Comparison of ENCODE assay signal across 8 mouse cellular contexts in the genomic region with DNA sequence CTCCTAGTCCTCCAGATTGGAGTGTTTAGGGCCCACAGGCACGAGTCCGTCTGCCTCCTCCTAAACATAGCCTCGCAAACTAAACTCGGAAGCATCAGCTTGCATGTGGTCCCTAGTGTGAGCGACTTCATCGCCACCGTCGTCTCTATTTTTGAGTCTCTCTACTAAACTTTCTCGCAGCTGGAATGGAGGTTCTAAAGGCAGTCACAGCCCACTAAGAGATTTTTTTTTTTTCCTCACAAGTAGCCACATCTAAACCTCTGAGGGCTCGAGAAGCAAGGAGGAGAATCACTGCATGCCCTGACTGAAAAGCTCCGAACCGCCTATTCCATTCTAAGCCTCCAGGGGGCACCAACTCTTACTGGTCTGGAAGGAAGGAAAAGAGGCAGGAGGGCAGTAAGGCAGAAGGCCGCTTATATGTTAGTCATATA.
DNase-seq lines count a peak whose midpoint lies in the region; ATAC-seq lines count a peak whose summit lies in the region.

No protein-coding gene starts in this region.

- intact Hi-C loops in heart, postnatal 25 days (cut with DNase I) = loop anchor here (1.0 to 5.0 kb wide), 2 partner anchors 217 to 481 kb away; no protein-coding TSS in a partner anchor
- intact Hi-C loops in heart, postnatal 36 days (cut with DNase I) = loop anchor here (1.0 to 10.0 kb wide), 4 partner anchors 61 to 484 kb away; no protein-coding TSS in a partner anchor
- intact Hi-C loops in left cerebral cortex, postnatal 14 days (cut with DNase I) = loop anchor here (2.0 to 10.0 kb wide), 3 partner anchors 51 to 212 kb away; no protein-coding TSS in a partner anchor

- DNase-seq in heart, adult 11 months = peak; percentile 89
- DNase-seq in heart, postnatal 25 days (ENCODE audit: low spot score) = no peak
- peak; percentile 44 for DNase-seq in adipocyte (ENCODE audit: low spot score)
- DNase-seq in heart, postnatal 36 days = peak; percentile 49 to 68
- DNase-seq in left cerebral cortex, postnatal 14 days (ENCODE audit: low spot score in 2 of 2) = peak; percentile 81 to 82
- DNase-seq in retina, adult 2 months (ENCODE audit: low read depth, low spot score) = peak; percentile 38

- ATAC-seq in common myeloid progenitor, adult 5-6 weeks (replicated peaks; ENCODE audit: low read depth, poor library complexity, severe bottlenecking) = peak; percentile 54
- ATAC-seq in granulocyte monocyte progenitor cell, adult 5-6 weeks (replicated peaks; ENCODE audit: poor library complexity, severe bottlenecking) = no peak
